In the genomic region with DNA sequence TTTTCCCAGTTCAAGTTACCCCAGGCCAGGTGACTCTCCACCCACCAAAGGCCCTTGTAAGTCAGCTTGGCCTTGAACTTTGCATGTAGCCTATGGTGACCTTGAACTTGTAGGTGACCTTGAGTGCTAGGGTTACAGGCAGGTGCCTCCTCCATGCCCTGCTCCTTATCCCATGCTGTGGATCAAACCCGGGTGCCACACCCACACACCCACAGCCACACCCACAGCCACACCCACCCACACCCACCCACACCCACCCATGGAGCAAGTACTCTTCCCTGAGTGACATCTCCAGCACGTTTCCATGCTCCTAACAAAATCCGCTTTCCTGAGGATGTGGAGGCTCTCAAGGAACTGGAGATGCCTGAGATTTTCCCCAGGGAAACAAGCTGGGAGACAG, we compare ENCODE assay signal across 20 mouse cellular contexts.
DNase-seq lines count a peak whose midpoint lies in the region; ATAC-seq and TF ChIP-seq lines count a peak whose summit lies in the region.
"Had no signal": no experiment of that assay in that cellular context is flagged by ENCODE, and none has a peak within 500 bp of the region (broad histone marks: within the 10 kb centered on the region; RNA-seq: fewer than 3 reads in every experiment).

No protein-coding gene starts in this region.

- H3K9ac ChIP-seq in liver, postnatal 0 days (replicated peaks), result no peak overlapping the region
- no peak overlapping the region for H3K9ac ChIP-seq in liver, embryonic 12.5 days
- H3K9ac ChIP-seq in liver, embryonic 16.5 days (ENCODE audit: low read depth, low read length), result no peak overlapping the region
- H3K9ac ChIP-seq in forebrain, embryonic 13.5 days, result no peak overlapping the region
- H3K9ac ChIP-seq: embryonic facial prominence, embryonic 12.5 days; forebrain, embryonic 12.5 days; forebrain, postnatal 0 days; heart, embryonic 15.5 days; hindbrain, embryonic 13.5 days had no signal

- no peaks in the 10 kb centered on the region for H3K27me3 ChIP-seq in liver, postnatal 0 days (ENCODE audit: insufficient read depth, low read length)
- no peaks in the 10 kb centered on the region for H3K27me3 ChIP-seq in liver, embryonic 12.5 days (replicated peaks)
- H3K27me3 ChIP-seq in liver, embryonic 16.5 days (ENCODE audit: control insufficient read depth, insufficient read depth, low read depth, low read length), result no peaks in the 10 kb centered on the region
- no peaks in the 10 kb centered on the region for H3K27me3 ChIP-seq in forebrain, embryonic 13.5 days
- H3K27me3 ChIP-seq: CH12.LX; embryonic facial prominence, embryonic 12.5 days; forebrain, embryonic 12.5 days; heart, embryonic 15.5 days; hindbrain, embryonic 13.5 days had no signal

- no peaks in the 10 kb centered on the region for H3K4me1 ChIP-seq in liver, postnatal 0 days (ENCODE audit: insufficient read depth)
- H3K4me1 ChIP-seq in liver, embryonic 12.5 days, result peaks cover 21% of the 10 kb centered on the region
- H3K4me1 ChIP-seq in liver, embryonic 16.5 days (ENCODE audit: control insufficient read depth, low read depth, low read length), result peaks cover 3% of the 10 kb centered on the region; the same call in 1 of the 2 replicates
- no peaks in the 10 kb centered on the region for H3K4me1 ChIP-seq in forebrain, embryonic 13.5 days

- H3K4me3 ChIP-seq in liver, postnatal 0 days (ENCODE audit: low read depth, low read length), result no peak overlapping the region
- H3K4me3 ChIP-seq in liver, embryonic 12.5 days, result no peak overlapping the region
- no peak overlapping the region for H3K4me3 ChIP-seq in liver, embryonic 16.5 days (ENCODE audit: low read depth, low read length)
- H3K4me3 ChIP-seq in forebrain, embryonic 13.5 days, result no peak overlapping the region
- H3K4me3 ChIP-seq: embryonic facial prominence, embryonic 12.5 days; forebrain, embryonic 12.5 days; heart, embryonic 15.5 days; hindbrain, embryonic 13.5 days had no signal

- WGBS in liver, postnatal 0 days (ENCODE audit: insufficient replicate concordance), result 56% methylated on average over 3 of the region's 3 CpGs
- WGBS in liver, embryonic 12.5 days (ENCODE audit: insufficient replicate concordance), result 34% methylated on average over 3 of the region's 3 CpGs
- 49% methylated on average over 3 of the region's 3 CpGs for WGBS in liver, embryonic 16.5 days (ENCODE audit: insufficient replicate concordance)
- WGBS in forebrain, embryonic 13.5 days, result 73% methylated on average over 3 of the region's 3 CpGs

- ATAC-seq in liver, postnatal 0 days, result no peak
- peak; percentile 85 for ATAC-seq in liver, embryonic 12.5 days
- ATAC-seq in liver, embryonic 16.5 days (ENCODE audit: low read depth), result peak; percentile 64
- ATAC-seq in forebrain, embryonic 13.5 days, result no peak
- ATAC-seq: forebrain, postnatal 0 days; hindbrain, postnatal 0 days had no signal

- no peaks in the 10 kb centered on the region for H3K9me3 ChIP-seq in liver, postnatal 0 days (ENCODE audit: low read length)
- no peaks in the 10 kb centered on the region for H3K9me3 ChIP-seq in liver, embryonic 12.5 days (replicated peaks)
- H3K9me3 ChIP-seq in liver, embryonic 16.5 days (replicated peaks; ENCODE audit: control insufficient read depth, low read length), result no peaks in the 10 kb centered on the region
- H3K9me3 ChIP-seq in forebrain, embryonic 13.5 days (replicated peaks), result no peaks in the 10 kb centered on the region
- H3K9me3 ChIP-seq: embryonic facial prominence, embryonic 12.5 days; forebrain, embryonic 12.5 days; heart, embryonic 15.5 days; hindbrain, embryonic 13.5 days had no signal

- no peaks in the 10 kb centered on the region for H3K36me3 ChIP-seq in liver, postnatal 0 days (replicated peaks; ENCODE audit: insufficient read depth, low read length)
- H3K36me3 ChIP-seq in liver, embryonic 12.5 days, result no peaks in the 10 kb centered on the region
- no peaks in the 10 kb centered on the region for H3K36me3 ChIP-seq in liver, embryonic 16.5 days (ENCODE audit: control insufficient read depth, insufficient read depth)
- no peaks in the 10 kb centered on the region for H3K36me3 ChIP-seq in forebrain, embryonic 13.5 days (ENCODE audit: poor library complexity, severe bottlenecking)
- H3K36me3 ChIP-seq: embryonic facial prominence, embryonic 12.5 days; forebrain, embryonic 12.5 days; heart, embryonic 15.5 days; hindbrain, embryonic 13.5 days had no signal

- no peak for TF ChIP-seq CTCF in liver, postnatal 0 days (IDR thresholded peaks at IDR 0.05; ENCODE audit: low read depth)

- no peak overlapping the region for H3K27ac ChIP-seq in liver, postnatal 0 days (ENCODE audit: low read depth)
- H3K27ac ChIP-seq in liver, embryonic 12.5 days, result no peak overlapping the region
- H3K27ac ChIP-seq in liver, embryonic 16.5 days (ENCODE audit: low read length), result no peak overlapping the region
- H3K27ac ChIP-seq in forebrain, embryonic 13.5 days, result no peak overlapping the region
- H3K27ac ChIP-seq: embryonic facial prominence, embryonic 12.5 days; forebrain, embryonic 12.5 days; heart, embryonic 15.5 days; hindbrain, embryonic 13.5 days; hindbrain, postnatal 0 days had no signal

- TF ChIP-seq EP300 in liver, postnatal 0 days (IDR thresholded peaks at IDR 0.05; ENCODE audit: low read depth), result no peak

- H3K4me2 ChIP-seq in liver, postnatal 0 days (ENCODE audit: low read depth, low read length), result no peak overlapping the region
- peak overlapping the region; percentile 24; the same call in 1 of the 2 replicates for H3K4me2 ChIP-seq in liver, embryonic 12.5 days
- no peak overlapping the region for H3K4me2 ChIP-seq in liver, embryonic 16.5 days (ENCODE audit: low read depth, low read length)
- H3K4me2 ChIP-seq in forebrain, embryonic 13.5 days, result no peak overlapping the region
- H3K4me2 ChIP-seq: embryonic facial prominence, embryonic 12.5 days; forebrain, embryonic 12.5 days; heart, embryonic 15.5 days; hindbrain, embryonic 13.5 days had no signal

- DNase-seq in liver (peak; percentile 54), R1 (ENCODE audit: low read depth, low spot score) (peak; percentile 75)
- DNase-seq in liver, postnatal 0 days, result no peak
- no peak for DNase-seq in T-cell, adult 2 months (ENCODE audit: low spot score)
- DNase-seq: adrenal gland, postnatal 10 days; cerebellum, adult 11-12 months; cerebellum, adult 9-10 months; cerebellum, postnatal 25 days; forebrain, postnatal 0 days; gastrocnemius, postnatal 14 days; heart, postnatal 14 days had no signal

Comparison
In these comparisons a context has a peak if more than half of its experiments do, and no peak if none do; other contexts are left out.
1. DNase-seq: peak in liver (single experiment) and R1 (single experiment); none in liver, postnatal 0 days (single experiment) and T-cell, adult 2 months (single experiment).
2. ATAC-seq: peak in liver, embryonic 12.5 days (single experiment) and liver, embryonic 16.5 days (single experiment); none in liver, postnatal 0 days (single experiment) and forebrain, embryonic 13.5 days (single experiment).